Mouse (Mus musculus) heart, embryonic 15.5 days (tissue): ENCODE measurements around the gene Tln2. TPM values are rescaled to one million over a fixed set of nuclear protein-coding genes. Genes with fewer than 3 reads are reported as not detected.

Experiments
- ATAC-seq: fragments of 200-750 bp; cut with Nextera tagmentation; replicated peaks from 2 replicates; pipeline ENCODE4 v1.8.0; 2017; ENCODE audit warnings: low read depth, moderate TSS enrichment; ENCODE audit not compliant: insufficient number of reproducible peaks, insufficient read depth, low FRiP score
- H3K27ac ChIP-seq: fragments of 300-500 bp; sonication (generic); 2 replicates; pipeline ENCODE4 v1.5.1; 2015; ENCODE audit warnings: mild to moderate bottlenecking, inconsistent platforms
- H3K27me3 ChIP-seq: fragments of 300-500 bp; sonication (generic); 2 replicates; pipeline ENCODE4 v1.6.1; 2015; ENCODE audit warnings: inconsistent platforms
- H3K36me3 ChIP-seq: fragments of 300-500 bp; sonication (generic); 2 replicates; pipeline ENCODE4 v1.6.1; 2015; ENCODE audit warnings: mild to moderate bottlenecking, inconsistent platforms
- H3K4me1 ChIP-seq: fragments of 300-500 bp; sonication (generic); replicated peaks from 2 replicates; pipeline ENCODE4 v1.6.1; 2015; ENCODE audit warnings: inconsistent platforms
- H3K4me2 ChIP-seq: fragments of 300-500 bp; sonication (generic); 2 replicates; pipeline ENCODE4 v1.6.1; 2015; ENCODE audit warnings: inconsistent platforms, mild to moderate bottlenecking, moderate library complexity
- H3K4me3 ChIP-seq: fragments of 300-500 bp; sonication (generic); 2 replicates; pipeline ENCODE4 v1.5.1; 2015; ENCODE audit warnings: mild to moderate bottlenecking, inconsistent platforms
- H3K9ac ChIP-seq: fragments of 300-500 bp; sonication (generic); 2 replicates; pipeline ENCODE4 v1.6.1; 2015; ENCODE audit warnings: mild to moderate bottlenecking, inconsistent platforms
- H3K9me3 ChIP-seq: fragments of 300-500 bp; sonication (generic); replicated peaks from 2 replicates; pipeline ENCODE4 v1.6.1; 2016; ENCODE audit warnings: inconsistent platforms
- WGBS: fragments of 180-500 bp; shearing (Covaris S2); methylation state at CpG from one replicate; pipeline ENCODE4 v1.1.7; 2015; ENCODE audit warnings: mixed read lengths; 5-methylcytosine and 5-hydroxymethylcytosine counted together
- polyA plus RNA-seq: library from polyadenylated mRNA; unstranded; fragments of >200 nt; fragmentation: Nextera tagmentation; extraction: Ambion mirVana; gene quantifications from 2 replicates; pipeline ENCODE4 v1.2.1, GENCODE M21; 2015

The Tln2 gene
- polyA plus RNA-seq, 1 experiment from 2014 or later, result 65.7 TPM

DNA sequence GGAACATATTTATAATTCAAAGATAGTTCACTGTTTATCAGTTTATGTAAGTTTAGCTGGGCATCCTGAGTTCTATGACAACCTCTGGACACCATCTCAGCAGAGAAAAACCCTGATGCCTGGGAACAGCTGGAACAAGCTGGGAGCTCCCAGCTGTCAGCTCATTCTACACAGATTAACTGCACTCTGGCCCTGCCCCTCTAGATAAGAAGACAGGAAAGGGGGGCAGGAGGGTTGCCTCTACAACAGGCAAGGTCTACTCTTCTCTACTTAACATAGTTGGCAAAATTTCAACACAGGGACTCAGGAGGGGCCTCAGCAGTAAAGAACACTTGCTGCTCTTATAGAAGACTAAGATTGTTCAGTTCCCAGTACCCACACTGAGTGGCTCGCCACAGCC is 27.0 kb upstream of the Tln2 start:
- Histone ChIP-seq H3K4me2 (peak overlapping the region; percentile 21), H3K4me1 (peaks cover 79% of the 10 kb centered on the region)
- WGBS, result 38% methylated on average over 1 of the region's 1 CpGs

DNA sequence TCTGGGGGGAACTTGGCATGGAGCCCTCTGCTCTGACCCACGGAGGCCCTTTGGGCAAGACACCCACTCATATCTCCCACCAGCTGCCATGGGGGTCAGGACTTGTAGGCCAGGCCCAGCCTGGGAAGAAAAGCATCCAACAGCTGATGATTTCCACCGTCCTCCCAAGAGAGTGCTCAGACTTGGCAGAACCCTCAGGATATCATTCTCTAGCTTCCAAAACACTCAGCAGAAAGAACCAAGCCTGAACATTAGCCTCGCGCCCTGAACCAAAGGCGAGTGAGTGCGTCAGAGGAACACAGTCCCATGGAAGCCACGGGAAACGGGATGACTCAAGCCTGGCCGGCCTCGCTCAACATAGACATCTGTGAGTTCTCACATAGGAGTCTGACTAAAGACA is 25.4 kb upstream of the Tln2 start:
- H3K27me3 ChIP-seq, result no peaks in the 10 kb centered on the region
- ATAC-seq, result no peak
- H3K27ac ChIP-seq, result peak overlapping the region; percentile 60
- peaks cover 86% of the 10 kb centered on the region for H3K4me1 ChIP-seq
- no peaks in the 10 kb centered on the region for H3K36me3 ChIP-seq
- no peak overlapping the region for H3K9ac ChIP-seq
- 64% methylated on average over 10 of the region's 10 CpGs for WGBS
- H3K9me3 ChIP-seq, result no peaks in the 10 kb centered on the region
- H3K4me3 ChIP-seq, result no peak overlapping the region
- H3K4me2 ChIP-seq, result no peak overlapping the region

More for the DNA sequence above, 27.0 kb upstream of the Tln2 start:
- no peaks in the 10 kb centered on the region for H3K27me3 ChIP-seq
- H3K9me3 ChIP-seq, result no peaks in the 10 kb centered on the region
- no peaks in the 10 kb centered on the region for H3K36me3 ChIP-seq
- peak; percentile 78 for ATAC-seq
- no peak overlapping the region for H3K9ac ChIP-seq
- peak overlapping the region; percentile 87 for H3K27ac ChIP-seq
- no peak overlapping the region for H3K4me3 ChIP-seq

DNA sequence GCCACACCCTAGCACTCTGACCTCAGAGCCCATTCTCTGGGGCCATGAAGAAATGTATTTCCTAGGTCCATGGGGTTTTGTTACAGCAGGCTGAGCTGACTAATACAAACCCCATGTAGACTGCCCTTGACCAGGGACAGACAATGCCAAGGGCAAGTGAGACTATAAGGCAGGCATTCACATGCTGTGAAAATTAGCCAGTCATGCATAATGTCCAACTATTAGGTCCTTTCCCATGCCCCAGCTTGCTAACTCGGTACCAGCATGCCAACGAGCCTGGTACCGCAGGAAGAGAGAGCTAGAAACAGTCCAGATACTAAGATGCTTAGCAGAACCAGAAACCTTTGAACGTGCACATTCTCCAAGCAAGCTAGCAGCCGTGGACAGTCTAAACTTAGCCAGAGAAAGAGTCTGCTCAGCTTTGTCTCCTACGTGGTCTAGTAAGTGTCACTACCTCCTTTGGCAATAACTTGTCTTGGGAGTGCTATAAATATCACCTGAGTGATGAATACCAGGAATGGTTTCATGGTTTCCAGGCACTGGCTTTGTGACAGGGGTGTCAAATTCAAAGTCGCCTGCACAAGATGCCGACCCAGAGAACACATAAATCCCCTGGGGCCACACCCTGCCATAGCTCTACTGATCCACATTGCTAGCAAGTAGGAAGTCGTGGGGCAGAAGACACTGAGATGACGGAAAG is 22.2 kb upstream of the Tln2 start:
- Histone ChIP-seq H3K9ac (no peak overlapping the region), H3K4me1 (peaks cover 66% of the 10 kb centered on the region), H3K27ac (peak overlapping the region; percentile 96), H3K4me2 (peak overlapping the region; percentile 19; the same call in 1 of the 2 replicates), H3K36me3 (no peaks in the 10 kb centered on the region), H3K4me3 (no peak overlapping the region), H3K9me3 (no peaks in the 10 kb centered on the region), H3K27me3 (no peaks in the 10 kb centered on the region)
- 35% methylated on average over 10 of the region's 10 CpGs for WGBS
- peak; percentile 86 for ATAC-seq

DNA sequence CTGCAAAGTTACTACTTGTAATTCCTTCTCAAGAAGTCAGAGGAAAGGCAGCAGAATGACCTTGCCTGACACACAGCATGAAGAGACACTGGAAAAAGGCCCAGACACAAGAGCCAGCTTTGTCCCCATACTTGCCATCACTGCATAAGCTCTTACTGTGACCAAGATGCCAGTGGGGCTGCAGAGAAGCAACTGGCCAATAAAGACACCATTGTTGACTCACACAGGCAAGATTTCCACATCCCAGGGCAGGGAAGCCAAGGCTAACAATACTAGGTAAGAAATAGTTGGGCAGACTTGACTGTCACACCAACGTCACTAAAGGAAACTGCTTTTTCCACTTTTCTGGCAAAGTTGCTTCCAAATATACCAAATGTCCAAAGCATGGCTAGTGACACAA is 20.0 kb upstream of the Tln2 start:
- H3K9me3 ChIP-seq, result no peaks in the 10 kb centered on the region
- no peak overlapping the region for H3K27ac ChIP-seq
- no peak overlapping the region for H3K9ac ChIP-seq
- no peaks in the 10 kb centered on the region for H3K27me3 ChIP-seq
- no peaks in the 10 kb centered on the region for H3K36me3 ChIP-seq
- no peak overlapping the region for H3K4me2 ChIP-seq
- H3K4me1 ChIP-seq, result peaks cover 52% of the 10 kb centered on the region
- no peak overlapping the region for H3K4me3 ChIP-seq
- no peak for ATAC-seq
- WGBS, result 82% methylated on average over 1 of the region's 1 CpGs

DNA sequence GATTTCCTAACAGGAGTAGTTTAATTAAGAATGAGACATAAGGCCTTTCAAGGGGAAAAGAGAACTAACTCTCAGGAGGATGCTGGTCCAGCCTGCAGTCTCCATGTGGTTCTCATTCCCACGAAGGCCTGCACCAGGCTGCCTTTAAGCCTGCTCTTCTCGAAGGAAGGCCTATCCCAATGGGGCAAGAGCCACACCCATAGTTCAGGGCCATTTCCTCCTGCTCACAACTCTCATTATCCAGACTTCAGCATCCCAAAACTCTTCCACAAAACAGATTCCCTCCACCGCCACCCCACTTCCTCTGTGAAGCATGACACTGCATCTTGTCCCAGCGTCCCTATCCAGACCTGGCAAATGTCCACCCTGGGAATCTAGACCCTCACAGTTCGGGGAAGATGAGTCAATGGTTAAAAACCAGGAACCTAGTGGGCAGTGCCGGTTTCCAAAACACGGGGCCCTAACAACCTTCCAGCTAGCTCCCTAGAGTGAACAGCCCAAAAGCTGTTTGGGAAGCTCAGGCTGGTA is 15.3 kb upstream of the Tln2 start:
- no peak for ATAC-seq
- H3K27me3 ChIP-seq, result no peaks in the 10 kb centered on the region
- no peak overlapping the region for H3K4me2 ChIP-seq
- no peak overlapping the region for H3K4me3 ChIP-seq
- peak overlapping the region; percentile 87 for H3K27ac ChIP-seq
- no peak overlapping the region for H3K9ac ChIP-seq
- H3K9me3 ChIP-seq, result no peaks in the 10 kb centered on the region
- WGBS, result 70% methylated on average over 7 of the region's 7 CpGs
- peaks cover 41% of the 10 kb centered on the region for H3K4me1 ChIP-seq
- no peaks in the 10 kb centered on the region for H3K36me3 ChIP-seq

DNA sequence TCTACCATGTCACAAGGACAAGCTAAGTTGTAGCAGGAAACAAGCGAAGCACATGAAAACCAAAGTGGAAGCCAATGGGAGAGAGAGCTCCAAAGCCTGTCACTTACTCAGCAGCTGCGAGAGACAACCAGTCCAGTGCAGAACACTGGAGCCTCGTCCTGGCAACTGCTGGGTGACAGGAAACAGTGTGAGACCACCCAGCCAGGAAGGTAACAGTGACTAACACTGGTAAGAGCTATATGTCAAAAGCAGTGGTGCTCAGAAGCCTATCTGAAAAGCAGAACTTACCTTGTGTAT is 14.1 kb upstream of the Tln2 start:
- H3K27ac ChIP-seq, result peak overlapping the region; percentile 87
- H3K4me2 ChIP-seq, result peak overlapping the region; percentile 38; the same call in 1 of the 2 replicates
- WGBS, result 23% methylated on average over 3 of the region's 3 CpGs
- H3K4me1 ChIP-seq, result peaks cover 35% of the 10 kb centered on the region
- peak; percentile 40; the same call in 1 of the 2 replicates for ATAC-seq
- no peaks in the 10 kb centered on the region for H3K9me3 ChIP-seq
- H3K27me3 ChIP-seq, result no peaks in the 10 kb centered on the region
- H3K9ac ChIP-seq, result no peak overlapping the region
- no peak overlapping the region for H3K4me3 ChIP-seq
- no peaks in the 10 kb centered on the region for H3K36me3 ChIP-seq

DNA sequence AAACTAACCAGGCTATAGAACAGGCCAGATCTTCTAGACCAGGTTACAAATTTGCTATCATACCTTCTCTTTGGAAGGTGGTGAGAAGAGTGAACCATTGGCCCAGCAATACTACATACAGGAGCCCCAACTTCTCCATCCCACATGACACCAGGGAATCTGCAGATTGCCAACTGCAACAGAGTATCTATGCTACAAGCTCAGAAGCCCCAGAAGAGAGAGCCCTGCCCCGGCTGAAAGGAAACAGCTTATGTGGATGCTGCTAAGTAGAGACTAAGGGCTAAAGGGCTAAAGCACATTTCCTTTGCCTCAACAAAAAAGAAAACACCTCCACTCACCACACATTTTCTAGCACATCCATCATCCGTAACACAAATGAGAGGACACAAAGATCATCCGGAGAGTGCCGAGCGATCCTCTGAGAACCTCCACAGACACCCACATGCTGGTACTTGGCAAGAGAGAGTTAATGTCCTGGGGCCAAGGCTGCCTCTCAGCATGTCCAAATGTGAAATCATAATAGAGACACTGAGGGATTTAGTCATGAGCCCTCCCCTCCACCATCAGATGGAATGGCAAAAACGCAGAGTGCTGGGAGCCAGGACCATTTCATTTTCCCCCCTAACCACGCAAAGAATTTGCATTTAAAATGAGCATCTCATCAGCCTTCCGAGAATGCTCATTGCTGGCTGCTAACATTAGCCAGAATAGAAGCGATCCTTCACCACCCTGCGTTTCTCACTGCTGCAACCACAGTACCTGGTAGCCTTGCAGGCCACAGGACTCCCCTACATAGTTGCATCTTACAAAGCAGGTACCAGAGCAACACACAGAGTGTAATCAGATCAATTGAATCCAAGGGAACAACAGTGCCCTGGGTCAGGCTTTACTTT is 13.5 kb upstream of the Tln2 start:
- H3K4me2 ChIP-seq, result peak overlapping the region; percentile 38
- H3K9me3 ChIP-seq, result no peaks in the 10 kb centered on the region
- 34% methylated on average over 10 of the region's 10 CpGs for WGBS
- peaks cover 35% of the 10 kb centered on the region for H3K4me1 ChIP-seq
- H3K27me3 ChIP-seq, result no peaks in the 10 kb centered on the region
- H3K4me3 ChIP-seq, result peak overlapping the region; percentile 20
- no peak overlapping the region for H3K9ac ChIP-seq
- no peaks in the 10 kb centered on the region for H3K36me3 ChIP-seq
- peak; percentile 48; the same call in 1 of the 2 replicates for ATAC-seq
- peak overlapping the region; percentile 87 for H3K27ac ChIP-seq

DNA sequence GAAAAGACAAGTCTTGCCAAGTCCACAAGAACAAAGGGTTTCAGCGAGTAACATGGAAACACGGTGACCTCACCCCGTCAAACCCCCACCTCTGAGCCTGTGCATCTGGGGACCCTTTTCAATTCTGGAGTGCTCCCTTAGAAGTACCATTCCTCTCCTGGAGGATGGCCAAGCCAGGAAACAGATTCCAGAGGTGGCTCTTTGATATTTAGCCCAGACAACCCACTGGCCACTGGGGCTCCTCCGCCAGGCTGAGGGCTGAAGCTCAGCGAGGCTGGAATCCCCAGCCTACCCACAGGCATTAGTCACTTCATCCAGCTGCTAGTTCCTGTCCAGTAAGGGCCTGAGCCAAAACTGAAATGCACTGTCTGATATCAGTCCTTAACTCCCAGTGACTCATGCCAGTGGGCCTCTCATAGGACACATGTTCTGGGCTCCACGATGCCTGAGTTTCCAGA is 6.3 kb upstream of the Tln2 start:
- 28% methylated on average over 6 of the region's 6 CpGs for WGBS
- Histone ChIP-seq H3K27me3 (no peaks in the 10 kb centered on the region), H3K4me2 (peak overlapping the region; percentile 24; the same call in 1 of the 2 replicates), H3K4me3 (no peak overlapping the region), H3K4me1 (peaks cover 29% of the 10 kb centered on the region), H3K27ac (peak overlapping the region; percentile 89), H3K9ac (no peak overlapping the region), H3K36me3 (no peaks in the 10 kb centered on the region), H3K9me3 (no peaks in the 10 kb centered on the region)
- ATAC-seq, result peak; percentile 91

DNA sequence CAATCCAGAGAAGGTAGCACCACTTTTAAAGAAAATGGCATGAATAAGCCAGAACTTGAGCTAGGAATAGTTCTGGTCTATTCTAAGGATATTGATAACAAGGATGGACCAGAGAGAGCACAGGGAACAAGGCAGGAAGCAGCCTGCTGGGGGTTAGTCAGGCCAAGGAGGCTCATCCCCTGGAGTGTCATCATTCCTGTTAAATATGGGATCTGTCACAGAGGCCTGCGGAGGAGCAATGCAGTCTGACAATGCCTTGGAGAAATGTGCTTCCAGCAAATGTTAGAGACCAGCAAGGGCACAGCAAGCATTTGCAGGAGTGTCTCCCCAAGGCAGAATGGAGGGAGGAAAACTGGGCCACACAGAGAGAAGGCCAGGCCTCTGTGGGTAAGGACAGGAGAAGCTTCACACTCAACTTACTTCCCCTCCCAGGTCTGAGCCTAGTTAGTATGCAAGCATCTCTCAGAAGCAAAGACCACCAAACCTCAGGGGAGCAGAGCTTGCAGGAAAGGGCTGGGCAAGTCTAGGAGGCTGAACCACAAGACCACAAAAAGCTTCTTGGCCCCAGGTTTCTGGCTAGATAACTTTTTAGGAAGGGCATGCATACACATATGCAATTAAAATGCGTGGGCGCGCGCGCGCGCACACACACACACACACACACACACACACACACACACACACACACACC is 9.5 kb downstream of the Tln2 start:
- Histone ChIP-seq H3K4me3 (no peak overlapping the region), H3K4me2 (no peak overlapping the region), H3K27me3 (no peaks in the 10 kb centered on the region), H3K36me3 (peaks cover 8% of the 10 kb centered on the region; the same call in 1 of the 2 replicates), H3K4me1 (peaks cover 20% of the 10 kb centered on the region), H3K27ac (peak overlapping the region; percentile 65), H3K9me3 (no peaks in the 10 kb centered on the region), H3K9ac (no peak overlapping the region)
- 85% methylated on average over 8 of the region's 8 CpGs for whole genome bisulfite sequencing
- ATAC-seq, result no peak

DNA sequence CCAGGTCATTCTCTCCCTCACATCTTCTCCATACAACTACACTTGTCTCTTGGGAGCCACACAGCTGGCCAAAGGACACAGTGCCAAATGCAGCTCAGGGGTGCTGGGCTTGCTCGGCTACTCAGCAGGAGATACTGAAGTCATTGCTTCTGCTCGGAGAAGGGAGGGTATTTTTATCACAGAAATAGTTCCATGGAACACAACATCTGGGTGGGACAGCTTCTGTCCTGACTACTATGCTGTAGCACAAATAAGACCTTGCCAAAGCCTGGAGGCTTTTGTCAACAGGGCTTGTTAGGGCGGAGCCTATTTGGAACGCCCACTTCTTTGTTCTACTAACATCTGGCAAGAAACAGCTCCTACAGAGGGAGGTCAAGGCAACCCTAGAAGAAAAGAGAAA is 10.2 kb downstream of the Tln2 start:
- H3K4me1 ChIP-seq, result peaks cover 25% of the 10 kb centered on the region
- ATAC-seq, result peak; percentile 66
- H3K27ac ChIP-seq, result peak overlapping the region; percentile 65
- no peak overlapping the region for H3K9ac ChIP-seq
- H3K27me3 ChIP-seq, result no peaks in the 10 kb centered on the region
- H3K36me3 ChIP-seq, result peaks cover 8% of the 10 kb centered on the region; the same call in 1 of the 2 replicates
- no peaks in the 10 kb centered on the region for H3K9me3 ChIP-seq
- H3K4me2 ChIP-seq, result no peak overlapping the region
- H3K4me3 ChIP-seq, result no peak overlapping the region
- WGBS, result 23% methylated on average over 4 of the region's 4 CpGs

DNA sequence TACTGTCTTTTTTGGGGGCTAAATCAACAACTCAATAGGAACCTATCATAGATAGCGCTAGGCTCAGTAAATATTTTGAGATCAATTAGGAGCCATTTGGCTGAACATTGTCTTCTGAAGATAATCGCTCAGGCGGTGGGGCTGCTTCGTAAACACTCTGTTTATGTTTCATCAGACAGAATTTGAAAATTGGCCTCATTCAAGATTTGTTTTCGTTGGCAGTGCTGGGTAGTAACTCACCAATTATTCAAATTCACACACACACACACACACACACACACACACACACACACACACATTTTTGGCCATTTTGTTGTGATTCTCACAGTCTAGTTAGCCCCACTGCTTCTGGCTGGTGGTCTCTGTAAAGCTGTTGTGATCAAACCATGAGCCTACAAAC is 12.9 kb downstream of the Tln2 start:
- Histone ChIP-seq H3K9ac (no peak overlapping the region), H3K27ac (no peak overlapping the region), H3K4me2 (no peak overlapping the region), H3K9me3 (no peaks in the 10 kb centered on the region), H3K36me3 (0 out of 2 replicates have a peak, but pooled peaks cover under 1% of the 10 kb centered on the region), H3K4me3 (no peak overlapping the region), H3K4me1 (peaks cover 25% of the 10 kb centered on the region), H3K27me3 (no peaks in the 10 kb centered on the region)
- WGBS, result 82% methylated on average over 5 of the region's 5 CpGs
- ATAC-seq, result no peak
